Mouse (Mus musculus): ENCODE data around the gene Lrrc9. TPM values are rescaled to one million over a fixed set of nuclear protein-coding genes. Genes with fewer than 3 reads are reported as not detected.

The Lrrc9 gene
- total RNA-seq, 2 experiments from 2014 or later = 0.13 TPM; not detected in 1

DNA sequence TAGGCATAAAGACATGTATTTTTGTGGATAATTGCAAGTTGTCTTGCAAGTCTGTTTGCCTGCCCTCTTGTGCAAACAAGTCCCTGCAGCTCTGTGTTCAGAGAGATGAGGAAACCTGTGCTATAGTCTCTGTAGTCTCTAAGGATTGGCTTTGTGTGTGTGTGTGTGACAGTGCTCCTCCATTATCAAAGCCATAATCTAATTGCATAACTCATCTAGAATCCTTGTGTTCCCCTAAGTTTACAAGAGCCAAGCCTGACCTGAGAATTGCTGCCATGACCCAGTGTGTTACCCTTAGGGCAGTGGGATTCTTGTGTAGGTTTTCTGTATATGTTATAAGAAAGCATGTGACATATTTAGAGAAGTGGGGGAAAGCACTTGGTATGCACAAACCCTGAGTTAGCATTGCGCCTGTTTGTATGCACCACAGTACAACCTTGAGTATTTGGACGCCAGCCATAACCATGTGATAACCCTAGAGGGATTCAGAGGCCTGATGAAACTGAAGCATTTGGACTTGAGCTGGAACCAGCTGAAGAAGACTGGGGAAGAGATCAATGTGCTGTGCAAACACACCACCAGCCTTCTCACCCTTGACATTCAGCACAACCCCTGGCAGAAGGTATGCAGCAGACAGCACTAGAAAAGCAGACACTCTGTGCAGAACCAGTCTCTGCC, 35.2 kb downstream of the Lrrc9 start:
- DNase-seq = no peak

DNA sequence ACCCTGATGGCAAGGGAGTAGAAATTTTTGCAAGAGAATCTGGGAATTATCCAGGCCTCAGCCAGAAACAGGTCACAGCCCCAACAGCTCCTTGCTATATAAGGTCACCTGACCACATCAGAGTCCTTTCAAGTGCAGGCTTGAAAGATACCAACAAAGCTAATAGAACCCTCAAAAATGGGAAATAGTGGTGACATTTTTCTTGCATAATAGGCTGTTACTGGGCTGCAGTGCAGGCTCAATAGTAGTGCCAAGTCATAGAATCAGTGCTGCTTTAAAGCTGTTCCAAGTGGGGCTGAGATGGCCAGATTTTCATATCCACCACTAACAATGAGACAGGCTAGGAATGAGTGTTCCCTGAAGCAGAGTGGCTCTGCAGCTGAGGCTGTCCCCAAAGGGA, 40.6 kb downstream of the Lrrc9 start:
- DNase-seq = no peak

DNA sequence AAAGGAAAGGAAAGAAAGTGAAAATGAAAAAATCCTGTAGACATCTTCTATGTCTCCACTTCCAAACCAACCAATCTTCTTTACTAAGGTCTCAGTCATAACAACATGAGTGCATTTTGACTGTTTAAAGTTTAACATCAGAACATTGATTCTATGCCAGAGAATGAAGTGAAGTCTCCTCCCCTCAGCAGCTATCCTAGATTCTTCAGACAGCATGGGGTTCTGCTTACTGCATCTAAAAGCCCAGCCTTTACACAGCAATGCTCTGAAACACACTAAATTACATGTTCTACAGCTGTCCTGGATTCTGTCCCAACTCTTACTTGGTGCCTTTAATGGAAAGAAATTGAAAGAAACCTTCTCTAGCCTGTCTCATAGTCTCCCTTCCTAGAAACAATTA, 43.2 kb downstream of the Lrrc9 start:
- no peak for DNase-seq

GRCm38 (mm10) chr12:72487498-72487897, 45.8 kb downstream of the Lrrc9 start:
- no peak for DNase-seq

DNA sequence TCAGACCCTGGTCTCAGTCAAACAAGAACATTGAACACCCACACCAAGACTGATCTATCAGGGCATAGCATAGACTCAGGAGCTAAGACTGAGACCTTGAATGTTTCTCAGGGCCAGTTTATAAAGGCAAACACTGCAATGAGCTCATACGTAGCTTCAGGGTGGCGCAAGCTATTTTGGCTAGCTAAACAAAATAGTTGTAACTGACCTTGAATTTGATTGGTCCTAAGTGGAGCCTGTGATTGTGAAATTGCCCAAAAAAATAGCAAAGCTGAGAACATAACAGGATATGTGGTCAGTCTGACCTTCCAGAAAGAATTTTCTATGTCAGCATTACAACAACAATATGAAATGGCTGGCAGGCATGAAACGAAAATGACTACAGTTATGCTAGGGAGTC, 48.3 kb downstream of the Lrrc9 start:
- DNase-seq = no peak

DNA sequence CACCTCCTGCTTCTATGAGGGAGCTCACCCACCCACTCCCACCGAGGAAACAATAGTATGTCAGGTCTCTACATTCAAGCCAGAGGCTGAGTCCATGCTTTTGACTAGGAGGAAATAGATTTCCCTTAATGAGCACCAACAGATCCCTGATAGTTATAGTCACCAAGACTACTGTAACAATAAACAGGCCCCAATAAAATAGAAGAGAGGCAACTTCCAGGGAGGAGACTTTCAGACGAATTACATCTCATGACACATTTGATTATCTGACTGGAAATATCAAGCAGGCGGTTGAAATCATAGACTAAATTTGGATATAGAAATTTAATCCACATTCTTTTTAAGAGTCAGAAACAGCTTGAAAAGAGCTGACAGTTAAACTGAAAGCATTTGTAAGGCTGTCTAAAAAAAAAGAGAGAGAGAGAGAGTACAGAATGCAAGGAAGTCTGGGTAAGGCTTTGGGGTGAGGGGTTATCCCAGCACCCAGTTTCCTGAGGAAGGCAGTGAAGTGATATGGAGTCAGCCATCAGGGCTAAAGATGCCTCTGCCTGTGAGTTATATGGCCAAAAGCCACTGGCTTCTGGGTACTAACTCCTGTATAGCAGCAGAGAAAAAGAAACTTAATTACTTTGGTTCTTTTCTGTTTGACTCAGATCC, 49.5 kb downstream of the Lrrc9 start:
- DNase-seq = no peak

- no peak for DNase-seq
Measured at GRCm38 (mm10) chr12:72496866-72497600, 55.4 kb downstream of the Lrrc9 start.

GRCm38 (mm10) chr12:72509606-72510005, 67.9 kb downstream of the Lrrc9 start:
- DNase-seq = no peak

DNA sequence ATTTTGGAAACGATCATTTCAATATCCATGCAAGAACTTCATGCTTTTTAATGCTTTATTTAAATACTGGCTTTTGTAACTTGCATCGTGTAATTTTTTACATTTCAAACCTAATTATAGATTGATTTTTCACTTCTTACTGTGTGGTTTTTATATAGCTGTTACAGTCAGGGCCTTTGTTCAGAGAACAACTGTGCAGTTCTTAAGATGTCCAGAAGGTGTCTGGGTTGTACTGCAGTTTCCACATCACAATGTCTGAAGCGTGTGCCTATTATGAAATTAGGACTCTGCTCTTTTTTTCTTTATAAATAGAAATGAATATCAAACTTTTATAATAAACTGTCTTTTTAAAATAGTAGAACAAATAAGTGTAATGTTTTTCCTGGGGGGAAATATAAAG, 73.8 kb downstream of the Lrrc9 start:
- no peak for DNase-seq

- DNase-seq = no peak
Measured at GRCm38 (mm10) chr12:72518114-72518728, 76.6 kb downstream of the Lrrc9 start.

- DNase-seq = no peak
Measured at GRCm38 (mm10) chr12:72519352-72519751, 77.7 kb downstream of the Lrrc9 start.

- no peak for DNase-seq
Measured at GRCm38 (mm10) chr12:72519855-72520254, 78.2 kb downstream of the Lrrc9 start.

GRCm38 (mm10) chr12:72520645-72521044, 79.0 kb downstream of the Lrrc9 start:
- peak; percentile 14 for DNase-seq

DNA sequence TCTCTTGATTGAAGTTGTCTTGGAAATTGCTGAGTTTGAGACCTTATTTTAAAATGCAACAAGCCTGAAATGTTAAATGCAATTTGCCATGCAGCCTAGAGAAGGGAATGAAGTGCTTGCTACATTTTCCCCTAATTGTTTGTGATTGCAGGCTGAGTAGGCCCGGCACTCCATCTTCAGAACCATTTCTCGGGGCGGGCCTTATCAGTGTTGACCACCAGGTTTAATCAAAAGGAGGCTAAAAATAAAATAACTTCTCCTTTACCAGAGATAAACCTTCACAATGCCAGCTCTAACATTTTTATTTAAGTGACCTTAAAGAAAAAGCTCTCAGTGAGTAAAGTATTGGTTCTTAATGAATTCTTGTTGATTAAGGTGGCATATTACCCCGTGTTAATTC, 83.9 kb downstream of the Lrrc9 start:
- DNase-seq = no peak

DNA sequence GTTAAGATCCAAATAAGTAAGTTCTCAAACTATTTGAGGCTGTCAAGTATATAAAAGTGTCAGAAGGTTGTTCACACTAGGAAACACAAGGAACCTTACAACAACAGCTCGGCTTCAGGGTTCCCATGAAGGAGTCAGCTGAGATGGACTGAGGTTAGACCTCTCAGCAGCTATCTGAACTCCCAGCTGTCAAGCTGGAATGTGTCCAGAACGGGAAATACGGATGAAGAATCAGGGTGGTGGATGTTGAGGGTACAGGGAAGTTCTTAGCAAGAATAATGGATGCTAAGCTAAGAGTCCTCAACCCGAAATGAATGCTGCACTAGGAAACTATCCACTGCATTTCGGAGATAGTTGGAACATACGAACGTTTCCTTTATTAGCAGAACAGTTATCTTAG, 90.6 kb downstream of the Lrrc9 start:
- DNase-seq = no peak

GRCm38 (mm10) chr12:72533986-72534385, 92.3 kb downstream of the Lrrc9 start:
- no peak for DNase-seq

GRCm38 (mm10) chr12:72535599-72535998, 93.9 kb downstream of the Lrrc9 start:
- DNase-seq = no peak

DNA sequence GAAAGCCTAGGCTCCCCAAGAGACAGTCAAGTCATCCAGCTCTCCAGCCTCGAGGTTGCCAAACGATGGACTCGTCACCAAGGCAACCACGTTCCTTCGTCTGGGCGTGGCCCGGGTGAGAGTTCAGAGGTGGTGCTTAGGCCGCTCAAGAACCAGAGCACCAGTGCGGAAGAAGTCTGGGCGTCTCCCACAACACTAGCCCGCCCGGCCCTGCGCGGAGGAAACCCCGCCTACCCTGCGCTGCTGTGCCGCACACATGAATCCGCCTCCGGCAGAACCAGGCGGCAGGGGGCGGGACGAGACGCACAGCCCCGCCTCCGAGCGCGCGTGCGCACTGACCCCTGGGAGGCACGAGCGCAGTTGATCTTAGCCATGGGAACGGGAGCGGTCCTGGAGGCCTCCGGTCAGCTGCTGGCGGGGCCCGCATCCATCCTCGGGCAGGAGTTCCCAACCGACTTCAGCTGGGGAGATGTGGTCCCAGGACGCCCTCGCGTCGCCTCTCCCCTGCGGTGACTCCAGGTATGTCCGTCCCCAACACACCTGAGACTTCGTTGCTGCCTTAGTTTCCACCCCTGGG, 94.4 kb downstream of the Lrrc9 start, which contains the start of gene Pcnx4:
Pcnx4 (plus strand) TSS at position 363 of the 577 bp plus-strand sequence.
- DNase-seq = peak; percentile 98

DNA sequence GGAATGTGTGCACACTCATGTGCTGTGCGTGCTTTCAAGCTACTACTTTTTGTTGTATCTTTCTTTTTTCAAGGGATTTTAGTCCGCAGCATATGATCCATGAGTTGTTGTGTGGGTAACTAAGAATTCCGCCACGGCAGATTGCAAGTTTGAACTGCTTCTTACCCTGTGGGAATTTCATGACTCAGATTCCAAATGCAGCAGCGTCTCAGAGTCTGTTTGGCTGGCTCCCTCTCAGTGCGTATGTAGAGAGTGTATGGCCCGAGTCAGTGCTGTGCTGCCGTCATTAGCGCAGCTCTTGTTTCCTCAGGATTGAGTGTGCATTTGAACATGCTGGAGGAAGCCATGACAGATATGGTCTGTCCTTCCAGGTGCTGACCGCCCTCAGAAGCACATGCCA, 96.9 kb downstream of the Lrrc9 start:
- no peak for DNase-seq

- DNase-seq = no peak
Measured at GRCm38 (mm10) chr12:72554347-72554746, 112.7 kb downstream of the Lrrc9 start.

DNA sequence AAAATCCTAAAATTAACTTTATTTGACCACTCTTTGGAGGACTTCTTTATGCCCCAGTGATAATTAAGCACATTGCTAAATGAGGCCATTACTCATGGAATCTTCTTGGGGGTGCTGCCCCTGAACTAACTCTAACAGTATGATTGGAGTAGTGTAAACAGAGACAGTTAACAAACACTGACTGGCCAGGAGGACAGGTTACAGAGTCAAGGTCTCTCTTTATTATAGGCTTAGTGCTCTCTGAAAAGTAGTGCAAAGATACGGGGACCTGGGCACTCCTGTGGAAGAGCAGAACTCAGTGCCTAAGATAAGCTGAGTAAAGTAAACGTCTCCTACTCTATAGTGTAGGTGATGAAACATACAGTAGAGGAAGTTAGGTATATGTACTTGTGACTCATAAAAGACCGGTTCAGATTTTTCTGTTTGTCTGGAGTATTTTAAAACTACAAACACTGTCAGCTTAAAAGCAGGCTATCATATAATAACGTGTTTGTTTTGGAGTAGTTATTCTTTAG, 122.7 kb downstream of the Lrrc9 start:
- no peak for DNase-seq

All from gastrocnemius, postnatal 25 days (tissue).